Mouse (Mus musculus): ENCODE measurements around the gene Serinc5.

Serinc5 gene

DNA sequence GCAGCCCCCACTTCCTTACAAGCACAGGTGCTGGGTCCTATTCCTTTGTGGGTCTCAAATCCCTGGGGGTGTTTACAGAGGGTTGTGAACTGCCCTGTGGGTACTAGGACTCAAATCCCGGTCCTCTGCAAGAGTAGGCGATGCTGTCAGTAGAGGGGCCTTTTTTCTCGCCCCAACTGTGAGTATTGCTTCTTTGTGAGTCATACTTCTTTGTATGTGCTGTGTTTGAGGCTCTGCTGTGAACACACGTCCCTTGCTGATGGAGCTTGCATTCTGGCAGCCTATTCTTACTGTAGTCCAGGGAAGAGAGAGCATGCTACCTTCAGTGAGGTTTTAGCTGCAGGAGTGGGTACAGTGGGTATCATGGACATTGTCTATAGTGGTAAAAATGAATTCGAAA, 4.3 kb downstream of the Serinc5 start:
- DNase-seq (ENCODE audit: low spot score), result no peak

DNA sequence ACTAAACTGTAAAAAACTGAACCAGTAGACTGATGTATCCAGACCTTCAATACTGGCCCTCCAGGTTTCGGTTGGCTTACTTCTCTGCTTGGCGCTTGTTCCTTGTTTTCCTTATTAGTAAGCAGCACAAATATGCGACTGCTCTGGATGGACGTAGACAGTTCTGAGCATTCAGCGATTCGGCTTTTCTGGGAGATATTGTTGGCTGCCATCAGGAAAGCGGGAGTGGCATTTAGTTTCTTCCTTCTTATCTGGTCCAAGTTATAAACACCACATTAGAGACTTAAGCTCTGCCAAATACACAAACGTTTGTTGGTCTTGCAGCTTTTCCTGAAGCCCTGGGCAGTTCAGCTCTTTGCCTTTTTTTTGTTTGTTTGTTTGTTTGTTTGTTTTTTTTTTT, 5.6 kb downstream of the Serinc5 start:
- DNase-seq (ENCODE audit: low spot score), result no peak

DNA sequence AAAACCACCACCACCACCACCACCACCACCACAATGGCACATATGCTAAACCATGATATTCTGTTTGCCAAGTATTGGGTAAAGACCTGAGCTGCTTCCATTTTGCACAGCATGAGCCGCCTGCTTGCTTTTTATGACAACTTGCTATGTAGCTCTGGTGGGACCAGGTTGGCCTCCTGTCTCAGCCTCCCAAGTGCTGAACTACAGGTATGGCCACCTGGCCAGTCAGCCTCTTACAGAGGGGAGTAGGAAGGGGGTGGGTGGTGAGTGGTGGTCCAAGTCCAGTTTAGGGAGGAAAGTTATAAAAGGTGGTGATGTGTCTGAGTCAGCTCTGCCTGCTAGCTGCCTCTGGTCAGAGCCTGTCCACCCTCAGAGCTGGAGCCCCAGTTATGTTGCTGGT, 15.3 kb downstream of the Serinc5 start:
- no peak for DNase-seq (ENCODE audit: low spot score)

DNA sequence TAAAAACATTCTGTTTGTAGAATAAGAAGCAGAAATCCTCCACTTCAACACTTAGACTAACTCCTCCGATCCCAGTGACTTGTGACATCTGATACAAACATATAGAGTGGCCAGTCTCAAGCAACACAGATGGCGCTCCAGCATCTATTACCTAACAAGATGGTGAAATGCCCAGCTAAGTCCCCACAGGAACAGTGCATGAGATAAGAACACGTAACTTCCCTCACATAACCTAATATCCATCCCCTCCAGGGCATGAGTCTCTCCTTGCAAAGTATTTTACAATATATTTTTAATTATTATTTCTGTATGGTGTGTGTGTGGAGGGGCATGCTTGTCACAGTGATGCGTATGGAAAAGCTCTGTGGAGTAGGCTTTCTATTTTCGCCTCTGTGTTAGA, 15.8 kb downstream of the Serinc5 start:
- DNase-seq (ENCODE audit: low spot score), result no peak

DNA sequence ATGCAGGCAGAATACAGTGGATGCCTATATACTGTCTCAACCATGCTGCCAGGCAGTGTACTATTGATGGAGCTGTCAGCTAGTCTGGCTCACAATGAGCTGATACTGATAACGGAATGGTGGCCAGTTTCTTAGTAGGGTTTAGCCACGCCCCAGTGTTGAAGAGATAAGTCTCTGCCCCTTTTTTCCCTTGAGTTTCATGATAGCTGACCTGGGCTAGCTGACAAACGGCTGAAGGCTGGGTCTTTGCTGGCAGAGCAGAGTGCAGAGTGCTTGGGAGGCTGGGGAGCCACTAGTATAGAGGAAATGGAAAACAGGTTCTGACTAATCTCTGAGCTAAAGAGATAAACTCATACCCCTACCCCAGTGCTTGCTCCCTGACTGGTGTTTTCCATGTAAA, 18.6 kb downstream of the Serinc5 start:
- no peak for DNase-seq (ENCODE audit: low spot score)

DNA sequence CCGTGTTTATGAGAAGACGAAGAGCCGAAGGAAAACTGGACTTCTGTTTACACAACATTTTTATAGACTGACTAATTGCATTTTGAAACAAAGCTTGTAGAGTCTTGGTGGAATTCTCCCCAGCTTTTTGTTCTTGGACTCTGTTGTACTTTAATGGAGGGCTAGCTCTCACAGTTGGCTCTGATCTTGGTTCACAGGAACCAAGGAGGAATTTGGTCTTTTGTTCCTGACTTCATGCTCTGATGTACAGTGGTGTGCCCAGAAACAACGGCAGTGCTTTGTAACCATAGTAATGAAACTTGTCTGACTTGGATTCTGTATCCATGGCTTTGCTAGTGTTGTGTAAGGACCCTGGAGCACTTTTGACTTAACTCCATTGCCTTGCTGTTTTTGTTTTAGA, 20.6 kb downstream of the Serinc5 start:
- no peak for DNase-seq (ENCODE audit: low spot score)

DNA sequence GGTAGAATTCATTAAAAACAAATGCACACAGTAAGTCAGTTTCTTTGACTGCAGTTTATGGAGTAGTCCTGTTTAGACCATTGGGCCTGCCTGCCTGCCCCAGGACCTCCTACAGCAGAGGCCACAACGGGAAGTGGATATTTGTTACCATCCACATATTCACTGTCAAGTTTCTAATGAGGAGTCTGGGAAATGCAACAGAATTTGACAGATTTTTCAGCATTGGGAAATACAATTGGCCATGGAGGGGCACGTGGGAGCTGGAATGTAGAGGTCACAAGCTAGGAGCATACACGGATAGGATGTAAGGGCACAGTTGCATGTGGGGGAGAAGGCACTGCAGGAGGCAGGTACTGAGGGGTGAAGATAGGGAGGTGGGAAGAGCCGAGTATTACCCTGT, 21.7 kb downstream of the Serinc5 start:
- DNase-seq (ENCODE audit: low spot score), result no peak

DNA sequence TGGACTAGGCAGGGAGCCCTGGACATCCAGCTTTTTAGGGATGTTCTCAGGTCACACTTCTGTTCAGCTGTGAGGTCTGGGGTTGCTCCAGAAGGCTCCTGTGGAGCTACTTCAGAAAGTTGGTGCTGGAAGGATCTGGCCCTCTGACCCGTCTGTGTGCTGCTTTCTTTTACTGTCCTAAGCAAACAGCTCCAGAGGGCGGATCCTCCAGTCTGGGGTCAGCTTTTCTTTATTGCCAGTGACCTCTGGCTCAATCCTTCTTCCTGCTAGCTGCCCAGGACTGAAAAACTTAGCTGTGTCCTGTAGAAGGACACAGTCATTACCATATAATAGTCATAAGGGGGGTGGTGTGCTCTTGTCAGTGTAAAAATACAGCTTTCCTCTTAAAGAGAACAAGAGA, 24.1 kb downstream of the Serinc5 start:
- DNase-seq (ENCODE audit: low spot score), result no peak

DNA sequence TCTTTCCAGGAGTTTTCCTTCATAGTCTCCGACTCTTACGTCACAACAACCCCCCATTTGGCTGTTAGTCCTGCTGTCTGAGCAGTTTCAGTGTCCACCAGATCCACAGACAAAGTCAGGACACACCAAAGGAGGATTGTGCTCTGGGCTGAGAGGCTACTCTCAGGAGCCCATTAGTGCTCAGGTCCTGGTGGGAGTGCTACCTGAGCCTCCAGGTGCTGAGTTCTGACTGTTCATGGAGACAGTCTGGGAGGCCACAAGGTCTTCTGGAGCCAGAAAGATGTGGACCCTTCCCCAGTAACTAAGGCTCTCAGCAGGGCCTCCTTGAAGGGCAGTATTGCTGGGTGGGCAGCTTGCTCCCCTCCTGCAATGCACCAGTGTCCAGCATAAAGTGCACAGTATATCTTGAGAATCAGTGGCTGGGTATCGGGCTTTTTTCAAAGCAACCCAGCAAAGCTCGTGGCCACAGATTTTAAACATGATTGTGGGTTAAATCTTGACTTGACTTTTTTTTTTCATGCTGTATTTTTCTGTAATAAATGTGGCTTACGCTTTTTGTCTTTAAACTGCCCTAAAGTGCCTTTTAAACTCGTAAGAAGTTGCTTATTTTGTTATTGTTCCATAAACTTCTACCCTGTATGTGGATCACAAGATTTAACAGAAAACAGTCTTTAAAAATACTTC, 25.5 kb downstream of the Serinc5 start:
- DNase-seq (ENCODE audit: low spot score), result no peak

DNA sequence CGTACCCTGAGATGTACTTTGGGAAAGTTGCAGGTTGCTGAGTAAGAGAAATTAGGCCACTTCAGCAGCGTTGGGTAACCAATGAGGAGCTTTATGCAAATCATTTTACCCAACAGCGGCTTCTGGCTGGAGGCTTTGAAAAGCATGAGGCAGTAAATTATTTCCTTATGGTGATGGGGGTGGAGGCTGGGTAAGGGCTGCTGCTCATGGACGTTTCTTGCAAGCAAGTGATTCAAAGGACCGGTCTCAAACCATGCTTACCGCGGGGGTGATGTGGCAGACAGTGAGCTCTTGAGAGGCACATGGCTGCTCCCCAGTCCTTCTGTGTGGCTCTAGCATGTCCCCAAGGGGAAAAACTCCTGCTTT, 26.0 kb downstream of the Serinc5 start:
- no peak for DNase-seq (ENCODE audit: low spot score)

DNA sequence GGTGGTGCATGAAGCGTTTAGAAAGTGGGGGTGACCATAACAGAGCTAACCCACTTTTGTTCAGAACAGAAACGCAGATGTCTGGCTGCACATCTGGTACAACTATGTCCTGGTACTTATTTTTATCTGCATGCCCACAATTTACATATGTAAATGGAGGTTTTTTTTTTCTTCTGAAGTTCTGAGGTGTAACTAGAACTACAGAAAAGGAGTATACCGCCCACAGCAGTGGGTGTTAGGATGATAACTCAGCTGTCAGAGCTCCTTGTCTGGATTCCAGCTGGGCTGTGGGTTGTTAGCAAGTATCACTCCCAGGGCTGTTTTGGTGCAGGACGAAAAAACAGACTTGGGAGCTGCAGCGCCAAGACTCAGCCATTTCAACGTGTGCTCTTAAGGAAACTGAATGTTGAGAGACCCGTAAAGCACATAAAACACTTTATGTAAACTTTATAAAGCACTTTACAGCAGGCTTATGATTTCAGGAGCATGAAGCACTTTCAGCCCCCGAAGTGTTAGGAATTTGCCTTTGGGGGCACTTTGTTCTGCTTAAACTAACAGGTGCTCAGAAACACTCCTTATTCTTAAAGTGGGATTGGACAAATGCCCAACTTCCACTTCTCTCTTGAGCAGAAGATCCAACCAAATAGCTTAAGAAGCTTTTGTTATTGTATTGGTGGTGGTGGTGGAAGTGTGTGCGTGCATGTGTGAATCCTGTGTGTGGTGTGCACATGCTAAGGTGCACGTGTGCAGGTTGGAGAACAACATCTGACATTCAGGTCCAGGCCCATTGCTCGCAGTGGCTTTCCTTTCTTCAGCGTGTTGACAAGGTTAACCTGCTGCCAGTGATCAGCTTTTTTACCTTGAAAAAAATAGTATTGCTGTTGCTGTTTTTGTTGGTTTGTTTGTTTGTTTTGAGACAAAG, 28.5 kb downstream of the Serinc5 start:
- DNase-seq (ENCODE audit: low spot score), result no peak

DNA sequence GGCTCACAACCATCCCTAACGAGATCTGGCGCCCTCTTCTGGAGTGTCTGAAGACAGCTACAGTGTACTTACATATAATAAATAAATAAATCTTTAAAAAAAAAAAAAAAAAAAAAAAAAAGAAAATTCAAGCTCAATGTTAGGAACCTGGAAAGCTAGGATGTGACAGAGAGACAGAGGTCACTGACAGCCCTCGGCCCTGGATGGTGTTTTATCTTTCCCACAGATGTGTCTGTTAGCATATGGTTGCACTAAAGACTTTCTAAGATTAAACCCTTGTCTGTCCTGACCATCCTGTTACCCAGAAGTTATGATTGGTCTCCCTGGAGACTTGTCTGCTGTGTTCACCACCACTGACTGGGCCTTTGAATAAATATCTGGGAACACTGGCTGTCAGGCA, 33.3 kb downstream of the Serinc5 start:
- DNase-seq (ENCODE audit: low spot score), result no peak

DNA sequence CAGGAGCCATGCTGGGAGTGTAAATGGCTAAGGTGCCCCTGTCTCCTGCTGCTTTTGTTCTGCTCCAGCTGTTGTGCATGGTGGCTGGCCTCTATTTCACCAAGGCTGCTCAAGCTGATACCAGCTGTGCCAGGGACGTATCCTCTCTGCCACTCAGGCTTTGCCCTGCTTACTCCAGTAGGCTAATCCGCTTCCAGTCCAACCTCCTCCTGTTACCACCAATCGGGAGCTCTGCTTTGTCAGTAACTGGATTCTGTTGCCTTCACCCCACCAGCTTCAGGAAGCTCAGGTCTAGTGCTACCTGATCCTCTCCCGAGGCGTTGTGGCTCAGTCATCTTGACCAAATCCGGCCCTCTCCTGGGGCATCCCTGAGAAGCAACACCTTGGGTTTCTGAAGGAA, 33.9 kb downstream of the Serinc5 start:
- no peak for DNase-seq (ENCODE audit: low spot score)

DNA sequence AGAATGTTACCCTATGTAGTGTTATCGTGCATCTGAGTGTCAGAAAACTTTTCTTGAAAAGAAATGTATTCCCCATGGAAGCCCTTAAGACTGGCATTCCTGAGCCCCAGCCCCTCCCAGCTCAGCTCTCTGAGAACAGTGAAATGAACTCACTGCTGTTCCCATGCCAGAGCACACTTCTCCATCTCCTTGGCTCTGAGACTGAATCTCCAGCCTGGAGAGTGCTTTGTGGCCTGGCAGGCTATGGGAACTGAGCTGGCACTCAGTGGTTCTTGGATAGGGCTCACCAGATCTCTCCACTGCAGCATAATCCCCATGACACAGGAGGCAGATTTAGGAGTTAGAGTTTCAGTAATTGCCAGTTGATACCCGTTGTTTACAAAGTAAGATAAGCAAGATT, 36.8 kb downstream of the Serinc5 start:
- no peak for DNase-seq (ENCODE audit: low spot score)

DNA sequence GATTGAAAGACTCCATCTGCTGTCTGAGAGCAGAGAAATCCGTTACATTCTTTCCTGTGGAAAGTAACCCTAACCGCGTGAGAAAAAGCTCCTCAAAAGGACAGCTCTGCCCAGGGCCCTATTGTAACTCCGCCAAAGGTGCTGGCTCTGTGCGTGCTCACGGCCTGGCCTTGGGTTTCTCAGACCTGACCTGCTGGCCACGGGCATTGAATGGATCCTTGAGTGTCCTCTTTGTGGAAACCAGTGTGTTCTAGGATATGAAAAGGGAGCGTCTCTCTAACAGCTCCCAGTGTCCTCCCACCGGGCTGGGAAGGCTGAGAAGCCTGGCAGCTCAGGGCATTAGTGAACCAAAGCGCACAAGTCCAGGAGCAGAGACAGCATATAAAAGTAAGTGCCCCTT, 38.2 kb downstream of the Serinc5 start:
- DNase-seq (ENCODE audit: low spot score), result no peak

DNA sequence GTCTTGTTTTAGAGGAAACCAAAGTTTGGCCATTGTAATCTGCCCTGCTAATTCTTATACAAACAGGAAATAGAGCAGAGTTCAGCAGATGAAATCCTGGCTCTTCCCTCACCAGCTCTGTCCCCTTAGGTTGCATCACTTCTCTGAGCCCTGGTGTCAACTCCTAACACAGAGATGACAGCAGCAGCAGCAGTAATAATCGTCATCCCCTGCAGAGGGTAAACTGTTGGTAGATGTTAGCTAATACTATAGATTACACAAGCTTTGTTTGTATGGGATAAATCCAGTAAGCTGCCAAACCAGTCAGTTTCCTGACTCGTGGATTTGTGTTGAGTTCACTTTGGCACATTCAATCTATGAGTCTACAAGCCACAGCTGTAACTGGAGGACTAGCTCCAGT, 40.1 kb downstream of the Serinc5 start:
- no peak for DNase-seq (ENCODE audit: low spot score)

DNA sequence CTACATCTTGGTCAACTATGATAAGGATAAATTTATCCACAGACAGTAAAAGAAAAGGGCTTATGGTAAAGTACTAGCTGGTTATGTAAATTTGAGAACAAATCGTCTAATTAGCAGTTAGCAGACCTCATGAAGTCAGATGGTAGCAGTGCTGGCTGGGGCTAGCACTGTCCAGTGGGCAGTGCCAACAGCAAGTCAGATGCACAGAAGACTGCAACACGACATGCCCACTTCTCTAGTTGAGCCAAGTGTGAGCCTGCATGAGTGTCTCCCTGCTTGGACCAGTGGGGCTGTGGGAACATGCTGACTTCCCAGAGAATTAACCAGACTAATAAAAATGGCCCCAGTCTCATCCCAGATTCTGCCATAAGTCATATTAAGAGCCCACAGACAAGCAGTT, 41.6 kb downstream of the Serinc5 start:
- no peak for DNase-seq (ENCODE audit: low spot score)

DNA sequence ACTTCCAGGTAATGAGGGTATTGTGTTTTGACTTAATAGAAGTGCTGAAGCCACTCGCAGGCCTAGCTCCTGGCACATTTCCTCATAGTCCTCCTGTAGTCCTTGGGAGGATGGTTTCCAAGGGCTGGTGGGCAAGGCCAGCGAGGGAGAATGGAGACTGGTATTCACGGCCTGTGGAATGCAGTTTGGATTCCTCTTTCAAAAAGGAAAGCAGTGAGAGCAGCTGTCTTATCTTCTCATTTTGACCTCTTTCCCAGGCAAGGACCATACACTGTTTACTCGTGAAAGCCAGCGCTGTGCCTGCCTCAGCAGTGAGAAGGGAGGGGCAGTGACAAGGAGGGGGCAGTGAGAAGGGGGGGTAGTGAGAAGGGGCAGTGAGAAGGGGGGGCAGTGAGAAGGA, 42.4 kb downstream of the Serinc5 start:
- DNase-seq (ENCODE audit: low spot score), result no peak

DNA sequence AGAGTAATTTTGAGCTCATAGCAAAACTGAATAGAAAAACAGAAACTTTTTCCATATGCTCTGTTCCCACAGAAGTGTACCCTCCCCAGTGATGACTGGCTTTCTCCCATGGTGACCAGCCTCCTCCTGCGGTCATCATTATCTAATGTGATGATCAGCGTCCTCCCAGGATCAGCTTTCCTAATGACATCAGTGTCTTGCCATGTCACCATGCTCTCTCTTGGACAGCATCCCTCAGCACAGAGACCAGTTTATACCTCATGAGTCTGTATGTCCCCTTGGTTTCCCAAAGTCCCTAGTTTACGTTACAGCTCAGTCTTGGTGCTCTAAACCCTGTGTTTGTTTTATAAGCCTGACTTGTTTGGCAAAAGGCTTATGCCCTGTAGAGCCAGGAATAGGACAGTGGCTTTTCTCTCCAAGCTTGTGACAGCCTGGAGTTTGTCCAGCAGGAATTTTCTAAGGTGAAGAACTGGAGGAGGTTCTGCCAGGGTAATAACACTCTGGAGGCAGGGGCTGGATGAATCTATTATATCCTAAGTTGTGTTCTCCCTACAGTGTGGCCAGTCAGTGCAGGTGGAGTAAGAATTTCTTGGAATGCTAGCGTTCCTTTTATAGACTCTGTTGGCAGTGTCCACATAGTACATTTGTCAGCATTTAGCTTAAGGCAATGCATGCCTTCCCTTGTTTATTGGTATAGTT, 46.1 kb downstream of the Serinc5 start:
- no peak for DNase-seq (ENCODE audit: low spot score)

DNA sequence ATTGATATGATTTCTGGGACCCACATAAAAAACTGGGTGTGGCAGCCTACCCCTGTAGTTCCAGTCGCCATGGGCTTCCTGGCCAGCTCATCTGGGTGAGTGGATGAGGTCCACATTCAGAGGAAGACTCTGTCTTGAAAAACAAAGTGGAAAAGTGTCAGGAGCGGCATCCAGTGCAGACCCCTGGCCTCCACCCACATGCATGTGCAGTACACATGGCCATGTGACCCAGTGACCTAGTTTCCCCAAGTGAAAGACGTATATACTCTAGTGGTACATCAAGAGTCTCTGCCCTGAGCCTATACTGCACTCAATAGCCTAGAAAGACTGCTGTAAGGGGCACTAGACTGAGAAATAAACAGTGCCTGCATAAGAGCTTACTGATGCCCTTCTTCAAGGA, 48.7 kb downstream of the Serinc5 start:
- no peak for DNase-seq (ENCODE audit: low spot score)

DNA sequence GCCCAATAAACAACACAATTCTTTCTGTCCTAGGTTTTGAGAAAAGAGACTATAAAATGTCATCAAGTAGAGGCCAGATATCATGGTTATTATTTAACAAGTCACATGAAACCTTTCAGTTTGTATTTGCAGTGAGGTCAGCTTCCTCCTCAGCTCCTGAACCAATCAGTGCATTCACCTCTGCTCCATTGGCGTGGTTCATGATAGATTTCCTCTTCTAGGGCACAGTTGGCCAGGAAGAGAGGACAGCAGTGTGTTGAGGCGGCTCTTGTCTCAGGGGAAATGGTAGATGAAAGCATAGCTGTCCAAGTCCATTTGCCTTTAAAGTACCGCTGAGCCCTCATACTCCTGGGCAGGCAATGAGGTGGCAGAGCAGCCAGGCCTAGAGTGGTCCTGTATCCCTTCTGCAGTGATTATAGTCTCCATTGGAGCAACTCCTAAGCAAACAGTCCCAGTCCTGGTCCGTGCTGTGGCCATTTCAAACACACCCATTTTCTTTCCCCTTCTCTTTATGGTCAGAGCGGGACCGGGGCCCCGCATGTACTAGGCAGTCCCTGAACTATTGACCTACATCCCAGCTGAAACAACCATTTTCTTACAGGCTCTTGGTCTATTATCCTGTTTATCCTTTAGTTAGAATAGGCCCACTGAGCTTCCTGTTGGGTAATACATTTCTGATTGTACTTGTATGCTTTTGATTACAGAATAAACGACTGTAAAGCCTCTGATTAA, 51.8 kb downstream of the Serinc5 start:
- DNase-seq (ENCODE audit: low spot score), result no peak

DNA sequence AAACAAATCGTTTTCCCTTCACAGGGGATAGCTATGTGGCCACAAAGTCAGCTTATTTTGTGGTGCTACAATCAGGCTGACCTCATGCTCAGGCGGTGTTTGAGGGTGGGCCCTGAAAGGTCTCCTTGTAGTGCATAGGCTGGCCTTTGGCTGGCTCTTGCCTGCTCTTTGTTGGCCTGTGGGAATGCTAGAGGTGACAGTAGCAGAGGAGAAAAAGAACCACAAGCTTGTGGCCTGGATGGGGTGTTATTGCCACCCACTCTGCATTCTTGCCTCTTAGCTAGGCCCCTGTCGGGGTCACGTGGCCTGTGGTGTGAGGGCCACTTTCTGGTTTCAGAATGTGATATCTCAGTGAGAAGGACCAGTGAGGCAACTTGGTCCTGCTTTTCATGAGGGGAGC, 54.1 kb downstream of the Serinc5 start:
- DNase-seq (ENCODE audit: low spot score), result no peak
